Mouse (Mus musculus): ENCODE measurements at regions not wholly inside any gene's neighbourhood (a gene's known extent, or its start where the extent isn't known, plus 50 kb on each side); places are given as distances from the start of the nearest gene placed in this dataset.

- Histone ChIP-seq H3K27me3 (ENCODE audit: control insufficient read depth, insufficient read depth, low read length) (no peaks in the 10 kb centered on the region), H3K4me3 (ENCODE audit: control insufficient read depth, insufficient read depth, low read length) (no peak overlapping the region), H3K4me1 (replicated peaks; ENCODE audit: control insufficient read depth, insufficient read depth, low read length) (peaks cover 2% of the 10 kb centered on the region; the same call in 1 of the 2 replicates), H3K27ac (ENCODE audit: control insufficient read depth, insufficient read depth, low read length) (no peak overlapping the region), H3K36me3 (ENCODE audit: control insufficient read depth, insufficient read depth, low read length) (no peaks in the 10 kb centered on the region)
- TF ChIP-seq CTCF (IDR thresholded peaks at IDR 0.05; ENCODE audit: borderline replicate concordance, control insufficient read depth, extremely low read depth, insufficient read depth, low read length, poor library complexity) (no peak), POLR2A (IDR thresholded peaks at IDR 0.05; ENCODE audit: control insufficient read depth, extremely low read depth, insufficient read depth, low read length, poor library complexity) (no peak)
- WGBS: 24% methylated on average over 7 of the region's 7 CpGs
- no peak for DNase-seq
Measured at GRCm38 (mm10) chr14:62001481-62001949, 290.9 kb upstream of the Rnaseh2b start.

- 97% methylated on average over 5 of the region's 5 CpGs for WGBS
- no peak for DNase-seq
- no peak overlapping the region for H3K4me3 ChIP-seq (ENCODE audit: control insufficient read depth, insufficient read depth, low read length)
- H3K36me3 ChIP-seq (ENCODE audit: control insufficient read depth, insufficient read depth, low read length): no peaks in the 10 kb centered on the region
- no peak overlapping the region for H3K27ac ChIP-seq (ENCODE audit: control insufficient read depth, insufficient read depth, low read length)
- TF ChIP-seq POLR2A (IDR thresholded peaks at IDR 0.05; ENCODE audit: control insufficient read depth, extremely low read depth, insufficient read depth, low read length, poor library complexity): no peak
- H3K4me1 ChIP-seq (replicated peaks; ENCODE audit: control insufficient read depth, insufficient read depth, low read length): peaks cover 2% of the 10 kb centered on the region; the same call in 1 of the 2 replicates
- H3K27me3 ChIP-seq (ENCODE audit: control insufficient read depth, insufficient read depth, low read length): no peaks in the 10 kb centered on the region
Measured at GRCm38 (mm10) chr14:62002131-62002530, 290.3 kb upstream of the Rnaseh2b start.

GRCm38 (mm10) chr14:62003013-62003781 lies 289.2 kb upstream of the Rnaseh2b start:
- no peak overlapping the region for H3K27ac ChIP-seq (ENCODE audit: control insufficient read depth, insufficient read depth, low read length)
- no peaks in the 10 kb centered on the region for H3K27me3 ChIP-seq (ENCODE audit: control insufficient read depth, insufficient read depth, low read length)
- no peak for DNase-seq
- WGBS: 88% methylated on average over 16 of the region's 16 CpGs
- H3K4me3 ChIP-seq (ENCODE audit: control insufficient read depth, insufficient read depth, low read length): no peak overlapping the region
- H3K4me1 ChIP-seq (replicated peaks; ENCODE audit: control insufficient read depth, insufficient read depth, low read length): peaks cover 2% of the 10 kb centered on the region; the same call in 1 of the 2 replicates
- no peaks in the 10 kb centered on the region for H3K36me3 ChIP-seq (ENCODE audit: control insufficient read depth, insufficient read depth, low read length)
- TF ChIP-seq CTCF (IDR thresholded peaks at IDR 0.05; ENCODE audit: borderline replicate concordance, control insufficient read depth, extremely low read depth, insufficient read depth, low read length, poor library complexity) (no peak), POLR2A (IDR thresholded peaks at IDR 0.05; ENCODE audit: control insufficient read depth, extremely low read depth, insufficient read depth, low read length, poor library complexity) (no peak)

- TF ChIP-seq POLR2A (IDR thresholded peaks at IDR 0.05; ENCODE audit: control insufficient read depth, extremely low read depth, insufficient read depth, low read length, poor library complexity): no peak
- H3K4me3 ChIP-seq (ENCODE audit: control insufficient read depth, insufficient read depth, low read length): no peak overlapping the region
- no peaks in the 10 kb centered on the region for H3K36me3 ChIP-seq (ENCODE audit: control insufficient read depth, insufficient read depth, low read length)
- DNase-seq: no peak
- H3K27ac ChIP-seq (ENCODE audit: control insufficient read depth, insufficient read depth, low read length): no peak overlapping the region
- H3K27me3 ChIP-seq (ENCODE audit: control insufficient read depth, insufficient read depth, low read length): no peaks in the 10 kb centered on the region
- 92% methylated on average over 2 of the region's 2 CpGs for WGBS
- no peaks in the 10 kb centered on the region for H3K4me1 ChIP-seq (replicated peaks; ENCODE audit: control insufficient read depth, insufficient read depth, low read length)
Measured at GRCm38 (mm10) chr14:62003797-62004196, 288.6 kb upstream of the Rnaseh2b start.

GRCm38 (mm10) chr14:62008707-62009106 lies 283.7 kb upstream of the Rnaseh2b start:
- WGBS: 43% methylated on average over 5 of the region's 5 CpGs
- DNase-seq: no peak
- Histone ChIP-seq H3K4me1 (replicated peaks; ENCODE audit: control insufficient read depth, insufficient read depth, low read length) (no peaks in the 10 kb centered on the region), H3K27ac (ENCODE audit: control insufficient read depth, insufficient read depth, low read length) (no peak overlapping the region), H3K36me3 (ENCODE audit: control insufficient read depth, insufficient read depth, low read length) (no peaks in the 10 kb centered on the region), H3K27me3 (ENCODE audit: control insufficient read depth, insufficient read depth, low read length) (no peaks in the 10 kb centered on the region), H3K4me3 (ENCODE audit: control insufficient read depth, insufficient read depth, low read length) (no peak overlapping the region)
- TF ChIP-seq POLR2A (IDR thresholded peaks at IDR 0.05; ENCODE audit: control insufficient read depth, extremely low read depth, insufficient read depth, low read length, poor library complexity): no peak
- no peak for TF ChIP-seq CTCF (IDR thresholded peaks at IDR 0.05; ENCODE audit: borderline replicate concordance, control insufficient read depth, extremely low read depth, insufficient read depth, low read length, poor library complexity)

- peaks cover 3% of the 10 kb centered on the region; the same call in 1 of the 2 replicates for H3K4me1 ChIP-seq (replicated peaks; ENCODE audit: control insufficient read depth, insufficient read depth, low read length)
- no peaks in the 10 kb centered on the region for H3K36me3 ChIP-seq (ENCODE audit: control insufficient read depth, insufficient read depth, low read length)
- no peak overlapping the region for H3K4me3 ChIP-seq (ENCODE audit: control insufficient read depth, insufficient read depth, low read length)
- no peak overlapping the region for H3K27ac ChIP-seq (ENCODE audit: control insufficient read depth, insufficient read depth, low read length)
- no peaks in the 10 kb centered on the region for H3K27me3 ChIP-seq (ENCODE audit: control insufficient read depth, insufficient read depth, low read length)
- TF ChIP-seq POLR2A (IDR thresholded peaks at IDR 0.05; ENCODE audit: control insufficient read depth, extremely low read depth, insufficient read depth, low read length, poor library complexity) (no peak), CTCF (IDR thresholded peaks at IDR 0.05; ENCODE audit: borderline replicate concordance, control insufficient read depth, extremely low read depth, insufficient read depth, low read length, poor library complexity) (no peak)
- 82% methylated on average over 4 of the region's 4 CpGs for WGBS
- DNase-seq: no peak
Measured at GRCm38 (mm10) chr14:62018804-62019203, 273.6 kb upstream of the Rnaseh2b start.

- WGBS: 75% methylated on average over 3 of the region's 3 CpGs
- DNase-seq: no peak
Measured at GRCm38 (mm10) chr14:62020996-62021395, 271.4 kb upstream of the Rnaseh2b start.

More at GRCm38 (mm10) chr14:62020996-62021395, 271.4 kb upstream of the Rnaseh2b start:
- Histone ChIP-seq H3K4me3 (ENCODE audit: control insufficient read depth, insufficient read depth, low read length) (no peak overlapping the region), H3K36me3 (ENCODE audit: control insufficient read depth, insufficient read depth, low read length) (no peaks in the 10 kb centered on the region), H3K27ac (ENCODE audit: control insufficient read depth, insufficient read depth, low read length) (no peak overlapping the region), H3K4me1 (replicated peaks; ENCODE audit: control insufficient read depth, insufficient read depth, low read length) (peaks cover 3% of the 10 kb centered on the region; the same call in 1 of the 2 replicates), H3K27me3 (ENCODE audit: control insufficient read depth, insufficient read depth, low read length) (no peaks in the 10 kb centered on the region)
- TF ChIP-seq POLR2A (IDR thresholded peaks at IDR 0.05; ENCODE audit: control insufficient read depth, extremely low read depth, insufficient read depth, low read length, poor library complexity) (no peak), CTCF (IDR thresholded peaks at IDR 0.05; ENCODE audit: borderline replicate concordance, control insufficient read depth, extremely low read depth, insufficient read depth, low read length, poor library complexity) (no peak)

All from thymus, adult 2 months (tissue).